Mouse (Mus musculus): ENCODE data around the gene Gm49450.
"Not testable (repeated sequence)": the region's sequence is repeated elsewhere in the genome, so short reads cannot be mapped to it uniquely, and the experiment has no call there.

The Gm49450 gene

DNA sequence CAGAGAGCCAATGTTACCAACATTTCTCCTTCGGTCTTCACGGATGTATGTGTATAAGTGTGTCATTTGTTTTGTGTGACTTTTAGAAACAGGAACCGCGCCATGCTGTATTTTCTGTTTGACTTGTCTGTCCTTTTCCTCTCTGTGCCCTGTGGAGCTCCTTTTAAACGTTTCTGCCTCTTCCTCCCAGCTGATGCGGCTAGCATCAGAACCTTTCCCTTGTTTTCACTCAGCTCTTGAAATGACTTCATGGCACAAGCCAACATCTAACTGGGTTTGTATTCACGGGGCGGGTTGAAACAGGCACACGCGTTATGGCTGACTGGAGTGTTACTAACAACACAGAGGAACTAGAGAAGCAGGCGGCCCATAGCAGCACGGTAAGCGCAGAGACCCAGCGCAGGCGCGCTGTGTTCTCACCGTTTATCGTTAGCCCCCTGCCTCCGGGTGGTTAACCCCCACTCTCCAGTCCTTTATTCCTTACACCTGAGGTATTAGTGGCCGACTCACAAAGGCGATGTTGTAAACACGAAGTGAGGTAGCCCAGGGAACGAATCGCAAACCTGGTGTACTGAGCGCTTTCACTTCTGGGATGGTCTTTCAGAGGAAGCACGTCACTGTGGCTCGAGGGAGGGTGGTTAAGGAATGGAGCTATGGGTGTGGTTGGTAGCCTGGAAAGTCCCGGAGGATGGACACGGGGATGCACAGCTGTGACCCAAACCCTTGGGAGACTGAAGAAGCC is 32.1 kb upstream of the Gm49450 start:
- peak; percentile 57 for DNase-seq (ENCODE audit: low read depth)

DNA sequence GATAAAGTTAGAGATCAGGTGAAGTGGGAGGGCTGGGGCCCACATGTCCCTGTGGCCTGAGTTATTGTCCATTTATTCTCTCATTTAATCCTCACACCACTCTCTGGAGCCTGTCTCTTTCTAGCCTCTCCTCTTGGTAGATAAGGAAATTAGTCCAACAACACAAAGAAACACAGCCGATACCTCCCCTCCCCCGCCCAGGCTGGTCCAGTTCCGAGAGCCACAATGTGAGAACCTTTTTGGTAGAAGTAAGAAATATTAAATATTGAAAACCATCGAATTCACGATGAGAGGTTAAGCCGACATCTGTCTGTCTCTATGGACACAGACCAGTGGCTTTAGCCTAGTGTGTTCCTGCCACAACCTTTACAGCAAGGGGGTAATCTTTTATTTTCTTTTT is 31.3 kb upstream of the Gm49450 start:
- DNase-seq (ENCODE audit: low read depth) = no peak

- no peak for DNase-seq (ENCODE audit: low read depth)
Measured at GRCm38 (mm10) chr15:98983431-98984081, 30.2 kb upstream of the Gm49450 start.

- DNase-seq (ENCODE audit: low read depth) = no peak
Measured at GRCm38 (mm10) chr15:98982100-98982499, 28.7 kb upstream of the Gm49450 start.

DNA sequence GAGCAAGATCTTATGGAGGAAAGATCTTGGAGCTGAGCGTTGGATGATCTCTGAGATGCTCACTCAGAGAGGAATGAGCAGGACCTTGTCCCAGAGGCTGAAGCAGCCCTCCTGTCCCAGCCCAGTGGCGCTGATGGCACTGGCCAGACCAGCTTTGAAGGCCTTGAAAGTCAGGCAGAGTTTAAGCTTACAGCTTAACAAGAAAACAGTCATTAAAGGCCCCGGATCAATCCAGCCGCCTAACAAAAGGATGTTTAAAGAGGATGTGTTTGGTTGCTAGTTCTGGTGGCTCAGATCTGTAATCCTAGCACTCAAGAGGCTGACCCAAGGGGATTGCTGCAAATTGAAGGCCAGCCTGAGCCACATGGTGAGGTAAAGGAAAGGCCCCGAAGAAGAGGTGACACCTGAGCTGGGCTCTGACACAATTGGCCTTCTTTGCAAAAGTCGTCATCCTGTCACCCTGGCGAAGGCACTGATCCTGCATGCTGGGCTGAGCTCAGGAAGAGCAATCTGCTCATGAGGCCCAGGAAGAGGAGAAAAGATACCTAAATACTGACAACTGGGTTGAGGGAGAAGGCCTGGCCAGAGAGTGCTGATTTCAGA is 26.8 kb upstream of the Gm49450 start:
- DNase-seq (ENCODE audit: low read depth) = no peak

DNA sequence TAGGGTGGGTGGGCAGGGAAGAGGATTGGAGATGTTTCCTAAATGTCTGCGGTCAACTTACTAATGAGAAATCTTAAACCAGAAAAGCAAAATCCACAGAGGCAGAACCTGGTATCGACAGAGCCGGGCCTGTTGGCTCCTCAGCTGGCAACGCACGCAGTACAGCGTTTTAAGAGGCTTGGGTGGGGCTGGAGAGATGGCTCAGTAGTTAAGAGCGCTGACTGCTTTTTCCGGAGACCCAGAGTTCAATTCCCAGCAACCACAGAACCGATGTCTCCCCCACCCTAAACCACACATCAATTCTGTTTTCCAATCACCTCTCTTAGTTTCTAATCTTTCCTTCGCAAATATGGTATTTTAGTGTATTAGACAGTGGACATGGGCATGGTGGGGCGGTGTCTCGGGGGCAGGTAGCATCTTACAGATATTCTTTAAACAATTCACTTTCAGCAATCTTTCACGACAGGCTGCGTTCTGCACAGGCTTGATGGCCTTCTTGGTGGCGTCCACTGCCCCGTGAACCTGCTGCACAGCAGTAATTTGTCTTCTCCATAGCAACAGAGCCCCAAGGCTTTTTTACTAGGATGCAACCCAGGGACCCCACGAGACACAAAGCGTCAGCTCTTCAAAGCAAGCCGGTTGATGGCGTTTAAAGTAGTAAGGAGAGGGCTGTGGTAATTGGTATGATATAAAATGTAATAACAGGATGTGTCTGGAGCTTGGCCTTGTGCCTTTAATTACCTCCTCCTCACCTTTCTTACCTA is 25.2 kb upstream of the Gm49450 start:
- no peak for DNase-seq (ENCODE audit: low read depth)

DNA sequence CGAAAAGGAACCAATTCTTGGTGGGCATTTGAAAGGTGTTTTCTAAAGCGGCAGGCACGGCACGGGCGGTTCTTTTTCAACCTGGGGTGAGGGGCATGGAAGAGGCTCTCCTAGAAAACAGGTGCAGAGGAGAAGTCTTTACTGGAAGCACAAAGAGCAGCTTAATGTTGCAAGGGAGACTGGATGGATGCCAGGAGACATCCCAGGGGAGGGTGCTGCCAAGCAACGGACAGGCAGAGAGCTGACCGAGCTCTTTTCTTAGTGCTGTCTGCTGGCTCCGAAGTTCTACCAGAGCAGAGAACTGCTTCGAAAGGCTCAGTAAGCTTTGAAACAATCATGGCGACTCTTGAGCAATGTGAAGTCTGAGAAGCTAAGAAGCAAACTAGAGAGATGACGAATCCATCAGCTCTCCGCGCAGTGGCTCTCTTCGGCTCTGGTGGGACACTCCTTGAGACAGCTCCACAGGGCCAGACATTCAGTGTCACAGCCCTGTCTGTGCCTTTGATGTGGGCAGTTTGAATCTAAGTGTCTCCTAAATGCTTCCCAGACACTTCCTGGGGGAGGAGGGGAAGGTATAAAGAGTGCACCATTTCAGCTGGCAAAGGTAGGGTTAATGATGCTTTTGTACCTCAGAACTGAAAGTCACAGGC is 24.5 kb upstream of the Gm49450 start:
- no peak for DNase-seq (ENCODE audit: low read depth)

- DNase-seq (ENCODE audit: low read depth) = no peak
Measured at GRCm38 (mm10) chr15:98976763-98977758, 23.7 kb upstream of the Gm49450 start.

- no peak for DNase-seq (ENCODE audit: low read depth)
Measured at GRCm38 (mm10) chr15:98973015-98973614, 19.8 kb upstream of the Gm49450 start.

DNA sequence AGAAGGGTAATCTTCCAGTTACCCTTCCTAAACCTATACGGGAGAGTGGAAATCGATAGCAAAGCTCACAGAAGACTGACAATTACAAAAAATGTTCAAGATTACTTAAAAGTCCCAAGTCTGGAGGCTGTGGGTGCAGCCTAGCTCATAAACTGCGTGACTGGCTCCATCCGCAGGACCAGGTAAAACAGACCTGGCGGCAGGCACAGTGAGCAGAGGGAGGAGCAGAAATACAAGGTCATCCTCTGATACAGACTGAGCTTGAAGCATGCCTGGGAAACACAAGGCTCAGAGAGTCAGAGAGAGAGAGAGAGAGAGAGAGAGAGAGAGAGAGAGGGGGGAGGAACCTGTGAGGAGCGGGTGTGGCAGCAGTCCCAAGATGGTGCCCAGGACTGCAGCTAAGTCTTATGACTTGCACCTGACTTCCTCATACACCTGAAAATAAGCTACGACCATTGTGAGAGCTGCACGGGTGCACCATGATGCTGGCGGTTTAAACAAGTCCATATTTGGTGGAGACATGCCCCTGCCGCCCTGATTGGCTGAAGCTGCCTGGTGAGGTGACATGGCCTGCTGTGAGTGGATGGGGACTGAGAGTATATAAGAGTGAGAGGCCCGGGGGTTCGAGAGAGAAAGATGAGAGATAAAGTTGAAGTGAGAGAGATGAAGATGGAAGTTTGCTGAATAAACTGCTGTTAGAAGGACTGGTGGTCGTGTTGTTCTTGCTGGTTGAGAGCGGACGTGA is 18.4 kb upstream of the Gm49450 start:
- DNase-seq (ENCODE audit: low read depth) = not testable (repeated sequence)

- no peak for DNase-seq (ENCODE audit: low read depth)
Measured at GRCm38 (mm10) chr15:98971111-98971510, 17.8 kb upstream of the Gm49450 start.

- no peak for DNase-seq (ENCODE audit: low read depth)
Measured at GRCm38 (mm10) chr15:98969372-98970101, 16.2 kb upstream of the Gm49450 start.

GRCm38 (mm10) chr15:98968701-98969371 is 15.5 kb upstream of the Gm49450 start:
- no peak for DNase-seq (ENCODE audit: low read depth)

GRCm38 (mm10) chr15:98959531-98959930 is 6.2 kb upstream of the Gm49450 start:
- DNase-seq (ENCODE audit: low read depth) = no peak

- no peak for DNase-seq (ENCODE audit: low read depth)
Measured at GRCm38 (mm10) chr15:98958901-98959420, 5.6 kb upstream of the Gm49450 start.

- DNase-seq (ENCODE audit: low read depth) = no peak
Measured at GRCm38 (mm10) chr15:98957475-98957874, 4.1 kb upstream of the Gm49450 start.

DNA sequence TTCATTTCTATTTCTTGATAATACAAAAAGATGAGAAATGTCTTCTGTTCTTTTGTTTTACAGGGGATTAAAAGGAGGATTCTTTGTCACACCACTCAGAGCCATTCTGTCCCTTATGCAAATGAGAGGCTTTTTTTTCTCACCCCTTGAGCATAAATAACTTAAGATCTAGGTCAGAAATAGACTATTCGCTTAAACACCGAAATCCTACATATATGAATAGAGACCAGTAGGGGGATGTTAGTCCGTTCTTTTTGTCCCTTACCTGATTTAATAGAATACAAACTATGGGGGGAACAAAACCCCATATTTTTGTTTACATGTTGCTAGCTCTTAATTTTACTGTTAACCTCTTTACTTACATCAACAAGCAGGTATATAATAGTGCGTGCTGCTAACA is 2.6 kb upstream of the Gm49450 start:
- no peak for DNase-seq (ENCODE audit: low read depth)

- DNase-seq (ENCODE audit: low read depth) = no peak
Measured at GRCm38 (mm10) chr15:98955324-98955723, 2.0 kb upstream of the Gm49450 start.

Data from c-Kit-positive CD71-negative TER-119-negative erythroid progenitor cells, embryonic 14.5 days (primary cell).